Mouse (Mus musculus): ENCODE data around the gene Trim16.

Gene Trim16

GRCm38 (mm10) chr11:62824211-62824610, 4.2 kb downstream of the Trim16 start:
- Histone ChIP-seq H3K36me3 (ENCODE audit: insufficient read depth, low read length) (no peaks in the 10 kb centered on the region), H3K9me3 (ENCODE audit: low read length) (no peaks in the 10 kb centered on the region), H3K4me1 (replicated peaks; ENCODE audit: low read depth, low read length) (peaks cover 41% of the 10 kb centered on the region), H3K4me3 (replicated peaks; ENCODE audit: low read length) (no peak overlapping the region), H3K27me3 (ENCODE audit: insufficient read depth, low read length) (peaks cover 16% of the 10 kb centered on the region)
- TF ChIP-seq POU5F1 (IDR thresholded peaks at IDR 0.05; ENCODE audit: borderline replicate concordance, low read length) (no peak), NANOG (IDR thresholded peaks at IDR 0.05; ENCODE audit: borderline replicate concordance, low read length) (no peak), CTCF (conservative IDR thresholded peaks at IDR 0.05; ENCODE audit: low read length) (no peak)

GRCm38 (mm10) chr11:62825222-62826105, 5.4 kb downstream of the Trim16 start:
- TF ChIP-seq POU5F1 (IDR thresholded peaks at IDR 0.05; ENCODE audit: borderline replicate concordance, low read length) (no peak), NANOG (IDR thresholded peaks at IDR 0.05; ENCODE audit: borderline replicate concordance, low read length) (no peak), CTCF (conservative IDR thresholded peaks at IDR 0.05; ENCODE audit: low read length) (no peak)
- H3K4me3 ChIP-seq (replicated peaks; ENCODE audit: low read length), result no peak overlapping the region
- peaks cover 32% of the 10 kb centered on the region for H3K4me1 ChIP-seq (replicated peaks; ENCODE audit: low read depth, low read length)
- no peaks in the 10 kb centered on the region for H3K9me3 ChIP-seq (ENCODE audit: low read length)
- peaks cover 10% of the 10 kb centered on the region for H3K27me3 ChIP-seq (ENCODE audit: insufficient read depth, low read length)
- no peaks in the 10 kb centered on the region for H3K36me3 ChIP-seq (ENCODE audit: insufficient read depth, low read length)

- no peak overlapping the region for H3K4me3 ChIP-seq (replicated peaks; ENCODE audit: low read length)
- peaks cover 3% of the 10 kb centered on the region for H3K27me3 ChIP-seq (ENCODE audit: insufficient read depth, low read length)
- H3K36me3 ChIP-seq (ENCODE audit: insufficient read depth, low read length), result no peaks in the 10 kb centered on the region
- no peaks in the 10 kb centered on the region for H3K9me3 ChIP-seq (ENCODE audit: low read length)
- H3K4me1 ChIP-seq (replicated peaks; ENCODE audit: low read depth, low read length), result peaks cover 28% of the 10 kb centered on the region
- TF ChIP-seq NANOG (IDR thresholded peaks at IDR 0.05; ENCODE audit: borderline replicate concordance, low read length) (no peak), CTCF (conservative IDR thresholded peaks at IDR 0.05; ENCODE audit: low read length) (no peak), POU5F1 (IDR thresholded peaks at IDR 0.05; ENCODE audit: borderline replicate concordance, low read length) (no peak)
These were observed 6.2 kb downstream of the Trim16 start for GRCm38 (mm10) chr11:62826106-62826733.

- no peak overlapping the region for H3K4me3 ChIP-seq (replicated peaks; ENCODE audit: low read length)
- H3K4me1 ChIP-seq (replicated peaks; ENCODE audit: low read depth, low read length), result peaks cover 28% of the 10 kb centered on the region
These were observed 7.1 kb downstream of the Trim16 start for GRCm38 (mm10) chr11:62827135-62827534.

GRCm38 (mm10) chr11:62827911-62828310, 7.9 kb downstream of the Trim16 start:
- no peak overlapping the region for H3K4me3 ChIP-seq (replicated peaks; ENCODE audit: low read length)
- H3K27me3 ChIP-seq (ENCODE audit: insufficient read depth, low read length), result peaks cover 3% of the 10 kb centered on the region
- no peak for TF ChIP-seq NANOG (IDR thresholded peaks at IDR 0.05; ENCODE audit: borderline replicate concordance, low read length)
- no peak for TF ChIP-seq CTCF (conservative IDR thresholded peaks at IDR 0.05; ENCODE audit: low read length)
- TF ChIP-seq POU5F1 (IDR thresholded peaks at IDR 0.05; ENCODE audit: borderline replicate concordance, low read length), result no peak
- peaks cover 26% of the 10 kb centered on the region for H3K4me1 ChIP-seq (replicated peaks; ENCODE audit: low read depth, low read length)
- no peaks in the 10 kb centered on the region for H3K36me3 ChIP-seq (ENCODE audit: insufficient read depth, low read length)
- H3K9me3 ChIP-seq (ENCODE audit: low read length), result no peaks in the 10 kb centered on the region

More at GRCm38 (mm10) chr11:62827135-62827534, 7.1 kb downstream of the Trim16 start:
- Histone ChIP-seq H3K9me3 (ENCODE audit: low read length) (no peaks in the 10 kb centered on the region), H3K36me3 (ENCODE audit: insufficient read depth, low read length) (no peaks in the 10 kb centered on the region), H3K27me3 (ENCODE audit: insufficient read depth, low read length) (peaks cover 3% of the 10 kb centered on the region)
- TF ChIP-seq NANOG (IDR thresholded peaks at IDR 0.05; ENCODE audit: borderline replicate concordance, low read length), result no peak

- TF ChIP-seq NANOG (IDR thresholded peaks at IDR 0.05; ENCODE audit: borderline replicate concordance, low read length) (no peak), CTCF (conservative IDR thresholded peaks at IDR 0.05; ENCODE audit: low read length) (no peak), POU5F1 (IDR thresholded peaks at IDR 0.05; ENCODE audit: borderline replicate concordance, low read length) (no peak)
- Histone ChIP-seq H3K27me3 (ENCODE audit: insufficient read depth, low read length) (peaks cover 6% of the 10 kb centered on the region), H3K36me3 (ENCODE audit: insufficient read depth, low read length) (no peaks in the 10 kb centered on the region), H3K4me3 (replicated peaks; ENCODE audit: low read length) (no peak overlapping the region), H3K4me1 (replicated peaks; ENCODE audit: low read depth, low read length) (peaks cover 22% of the 10 kb centered on the region), H3K9me3 (ENCODE audit: low read length) (no peaks in the 10 kb centered on the region)
These were observed 10.4 kb downstream of the Trim16 start for GRCm38 (mm10) chr11:62830387-62830786.

- H3K4me3 ChIP-seq (replicated peaks; ENCODE audit: low read length), result no peak overlapping the region
- H3K9me3 ChIP-seq (ENCODE audit: low read length), result no peaks in the 10 kb centered on the region
- H3K36me3 ChIP-seq (ENCODE audit: insufficient read depth, low read length), result no peaks in the 10 kb centered on the region
- H3K4me1 ChIP-seq (replicated peaks; ENCODE audit: low read depth, low read length), result peaks cover 16% of the 10 kb centered on the region; the same call in 1 of the 2 replicates
- peaks cover 3% of the 10 kb centered on the region; the same call in 1 of the 2 replicates for H3K27me3 ChIP-seq (ENCODE audit: insufficient read depth, low read length)
- TF ChIP-seq POU5F1 (IDR thresholded peaks at IDR 0.05; ENCODE audit: borderline replicate concordance, low read length), result no peak
- TF ChIP-seq NANOG (IDR thresholded peaks at IDR 0.05; ENCODE audit: borderline replicate concordance, low read length), result no peak
- no peak for TF ChIP-seq CTCF (conservative IDR thresholded peaks at IDR 0.05; ENCODE audit: low read length)
These were observed 11.9 kb downstream of the Trim16 start for GRCm38 (mm10) chr11:62831906-62832305.

GRCm38 (mm10) chr11:62844562-62844961, 24.5 kb downstream of the Trim16 start:
- Histone ChIP-seq H3K4me1 (replicated peaks; ENCODE audit: low read depth, low read length) (peaks cover 58% of the 10 kb centered on the region), H3K4me3 (replicated peaks; ENCODE audit: low read length) (peak overlapping the region; percentile 55; the same call in 1 of the 2 replicates), H3K27me3 (ENCODE audit: insufficient read depth, low read length) (no peaks in the 10 kb centered on the region), H3K9me3 (ENCODE audit: low read length) (no peaks in the 10 kb centered on the region), H3K36me3 (ENCODE audit: insufficient read depth, low read length) (no peaks in the 10 kb centered on the region)
- TF ChIP-seq CTCF (conservative IDR thresholded peaks at IDR 0.05; ENCODE audit: low read length) (no peak), NANOG (IDR thresholded peaks at IDR 0.05; ENCODE audit: borderline replicate concordance, low read length) (no peak), POU5F1 (IDR thresholded peaks at IDR 0.05; ENCODE audit: borderline replicate concordance, low read length) (no peak)

Data from E14TG2a.4 (cell line).